Mouse (Mus musculus): ENCODE results near the gene Theg.

Theg gene

GRCm38 (mm10) chr10:79587061-79587751 is at the start of gene Theg:
Gene Theg, minus strand, starts transcription at chr10:79587331.
- DNase-seq: no peak

- peak; percentile 44 for DNase-seq
Observed at GRCm38 (mm10) chr10:79636287-79636686, 49.2 kb upstream of the Theg start.

- DNase-seq: no peak
Observed at GRCm38 (mm10) chr10:79633006-79633777, 46.1 kb upstream of the Theg start.

- DNase-seq: no peak
Observed at GRCm38 (mm10) chr10:79631432-79631831, 44.3 kb upstream of the Theg start.

GRCm38 (mm10) chr10:79628377-79628776 is 41.2 kb upstream of the Theg start:
- DNase-seq: no peak

GRCm38 (mm10) chr10:79626156-79626555 is 39.0 kb upstream of the Theg start:
- no peak for DNase-seq

- no peak for DNase-seq
Observed at GRCm38 (mm10) chr10:79625398-79625797, 38.3 kb upstream of the Theg start.

GRCm38 (mm10) chr10:79623950-79624349 is 36.8 kb upstream of the Theg start:
- no peak for DNase-seq

GRCm38 (mm10) chr10:79616376-79616775 is 29.2 kb upstream of the Theg start:
- no peak for DNase-seq

- DNase-seq: no peak
Observed at GRCm38 (mm10) chr10:79615860-79616259, 28.7 kb upstream of the Theg start.

GRCm38 (mm10) chr10:79614305-79614643 is 27.1 kb upstream of the Theg start:
- DNase-seq: no peak

- DNase-seq: peak; percentile 69
Observed at GRCm38 (mm10) chr10:79613578-79614304, 26.6 kb upstream of the Theg start, which contains the start of gene C2cd4c. Gene C2cd4c, minus strand, starts transcription at chr10:79614025.

GRCm38 (mm10) chr10:79612192-79613135 is 25.3 kb upstream of the Theg start:
- no peak for DNase-seq

GRCm38 (mm10) chr10:79611296-79611695 is 24.2 kb upstream of the Theg start:
- no peak for DNase-seq

- DNase-seq: no peak
Observed at GRCm38 (mm10) chr10:79609276-79609675, 22.1 kb upstream of the Theg start.

- no peak for DNase-seq
Observed at GRCm38 (mm10) chr10:79607892-79608291, 20.8 kb upstream of the Theg start.

- no peak for DNase-seq
Observed at GRCm38 (mm10) chr10:79606537-79606936, 19.4 kb upstream of the Theg start.

- DNase-seq: no peak
Observed at GRCm38 (mm10) chr10:79597936-79598230, 10.8 kb upstream of the Theg start.

- no peak for DNase-seq
Observed at GRCm38 (mm10) chr10:79597051-79597935, 10.2 kb upstream of the Theg start.

- DNase-seq: no peak
Observed at GRCm38 (mm10) chr10:79595590-79595929, 8.4 kb upstream of the Theg start.

- DNase-seq: peak; percentile 55
Observed at GRCm38 (mm10) chr10:79594872-79595589, 7.9 kb upstream of the Theg start.
